Mouse (Mus musculus) G1E (cell line): ENCODE data around the gene Ptpa. TPM values are rescaled to one million over a fixed set of nuclear protein-coding genes. Genes with fewer than 3 reads are reported as not detected.
A peak's percentile ranks its signal among the peaks of the same experiment; 100 is the strongest.

ENCODE experiments used
- ATAC-seq: 2 replicates; pipeline ENCODE4 v1.8.0; 2016; ENCODE audit warnings: mild to moderate bottlenecking; ENCODE audit not compliant: insufficient number of reproducible peaks, poor library complexity, low FRiP score, severe bottlenecking; ENCODE audit errors: extremely low read depth
- DNase-seq: peaks from one replicate; pipeline ENCODE4 v3.0.0; 2012; ENCODE audit warnings: low spot score
- H3K27me3 ChIP-seq: 2 replicates; pipeline ENCODE4 v1.6.1; 2012; ENCODE audit warnings: mild to moderate bottlenecking, low read length, inconsistent platforms; ENCODE audit not compliant: insufficient read depth
- H3K36me3 ChIP-seq: replicated peaks from 2 replicates; pipeline ENCODE3; 2012; ENCODE audit warnings: mild to moderate bottlenecking, inconsistent platforms
- H3K4me1 ChIP-seq: 2 replicates; pipeline ENCODE4 v1.6.1; 2012; ENCODE audit warnings: low read depth, low read length, inconsistent platforms, mixed read lengths; ENCODE audit not compliant: insufficient read depth
- H3K4me3 ChIP-seq: 2 replicates; pipeline ENCODE4 v1.5.1; 2012; ENCODE audit warnings: low read depth, mild to moderate bottlenecking, inconsistent platforms, low read length, moderate library complexity, mixed read lengths
- H3K9me3 ChIP-seq: replicated peaks from 2 replicates; pipeline ENCODE4 v1.6.1; 2012; ENCODE audit warnings: inconsistent platforms
- CTCF ChIP-seq: IDR thresholded peaks from 2 replicates; pipeline ENCODE4 v1.5.1; 2012; ENCODE audit warnings: low read depth, low read length, inconsistent platforms, mixed read lengths
- GATA1 ChIP-seq: IDR thresholded peaks from 2 replicates; pipeline ENCODE4 v1.6.1; 2012; ENCODE audit warnings: borderline replicate concordance, low read length, inconsistent platforms, mixed read lengths
- GATA2 ChIP-seq: IDR thresholded peaks from 2 replicates; pipeline ENCODE4 v1.6.1; 2012; ENCODE audit warnings: low read depth, low read length, inconsistent platforms, borderline replicate concordance
- POLR2AphosphoS5 ChIP-seq: IDR thresholded peaks from 2 replicates; pipeline ENCODE4 v1.6.1; 2012; ENCODE audit warnings: low read depth, low read length, inconsistent platforms; ENCODE audit not compliant: insufficient replicate concordance
- TAL1 ChIP-seq: conservative IDR thresholded peaks from 2 replicates; pipeline ENCODE4 v1.6.1; 2012; ENCODE audit warnings: low read depth, low read length, inconsistent platforms, mixed read lengths
- polyA plus RNA-seq: library from polyadenylated mRNA; stranded (reverse); fragments of >175 nt; gene quantifications from 2 replicates; pipeline ENCODE4 v1.2.3, GENCODE M21; 2012
- total RNA-seq, 2 experiments: library from RNA; stranded (forward) in 1 of 2; stranded (reverse) in 1 of 2; fragments of 200-1000 nt in 1 of 2; fragments of >200 nt in 1 of 2; fragmentation: Nextera tagmentation in 1 of 2; gene quantifications; 2 replicates each; pipeline ENCODE4 v1.2.3; 2014 to 2017

The Ptpa gene
- total and polyA plus RNA-seq, 3 experiments, result 81.5 to 583 (median 106) TPM

DNA sequence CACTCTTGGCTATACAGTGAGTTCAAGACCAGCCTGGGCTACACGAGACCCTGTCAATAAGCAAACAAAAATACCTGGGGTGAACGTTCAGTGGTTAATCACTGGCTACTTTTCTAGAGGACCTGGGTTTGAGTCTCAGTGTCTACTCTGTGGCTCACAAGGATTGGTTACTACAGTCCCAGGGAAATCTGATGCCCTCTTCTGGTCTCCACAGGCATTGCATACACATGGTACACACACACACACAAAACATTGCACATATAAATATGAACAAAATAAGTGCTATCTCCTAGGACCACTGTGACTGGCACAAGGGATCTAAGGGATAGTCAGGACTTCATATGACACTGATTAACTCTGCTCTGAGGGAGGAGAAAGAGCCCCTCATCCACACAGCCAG, 26.8 kb upstream of the Ptpa start:
- TF ChIP-seq GATA1 (no peak), CTCF (0 out of 2 replicates have a peak, but pooled peaks have one; percentile 3), POLR2AphosphoS5 (no peak), TAL1 (no peak), GATA2 (no peak)
- ATAC-seq (no peak), DNase-seq (no peak)
- Histone ChIP-seq H3K27me3 (no peaks in the 10 kb centered on the region), H3K4me1 (peaks cover 42% of the 10 kb centered on the region), H3K4me3 (no peak overlapping the region), H3K9me3 (no peaks in the 10 kb centered on the region), H3K36me3 (peaks cover 39% of the 10 kb centered on the region)

DNA sequence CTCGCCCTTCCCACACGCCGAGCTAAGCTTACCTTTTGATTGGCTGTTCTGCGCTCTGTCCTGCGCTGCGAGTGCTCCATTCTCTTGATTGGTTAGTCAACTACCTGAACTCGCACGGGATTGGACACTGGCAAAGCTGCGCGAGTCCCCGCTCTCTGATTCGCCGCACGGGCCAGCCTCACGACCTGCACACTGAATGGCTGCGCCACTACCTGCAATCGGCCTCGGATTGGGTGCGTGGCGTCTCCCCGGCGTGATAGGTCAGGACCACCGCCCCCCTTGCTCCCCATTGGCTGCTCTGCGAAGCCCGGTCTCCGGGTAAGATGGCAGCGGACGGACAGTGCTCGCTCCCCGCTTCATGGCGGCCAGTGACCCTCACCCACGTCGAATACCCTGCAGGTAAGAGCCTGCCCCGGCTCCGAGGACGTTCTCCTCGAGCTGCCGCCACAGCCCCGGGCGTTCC, 23.7 kb upstream of the Ptpa start, which contains the start of gene Dolpp1:
Gene Dolpp1 (plus strand): TSS at position 141 of the 463 bp plus-strand sequence.
- H3K36me3 ChIP-seq, result peaks cover 41% of the 10 kb centered on the region
- TF ChIP-seq GATA1 (no peak), CTCF (no peak), POLR2AphosphoS5 (no peak), TAL1 (no peak), GATA2 (no peak)

GRCm38 (mm10) chr2:30392577-30393369, 23.1 kb upstream of the Ptpa start:
- Histone ChIP-seq H3K4me3 (peak overlapping the region; percentile 88), H3K9me3 (no peaks in the 10 kb centered on the region), H3K36me3 (peaks cover 47% of the 10 kb centered on the region), H3K4me1 (peaks cover 70% of the 10 kb centered on the region), H3K27me3 (no peaks in the 10 kb centered on the region)
- TF ChIP-seq GATA1 (no peak), POLR2AphosphoS5 (no peak), CTCF (no peak), TAL1 (no peak), GATA2 (no peak)
- DNase-seq (peak; percentile 81), ATAC-seq (no peak)

More for the DNA sequence above, 23.7 kb upstream of the Ptpa start, which contains the start of gene Dolpp1:
- peak; percentile 96 for ATAC-seq
- Histone ChIP-seq H3K9me3 (no peaks in the 10 kb centered on the region), H3K27me3 (no peaks in the 10 kb centered on the region), H3K4me3 (peak within 1 kb of the TSS; percentile 88), H3K4me1 (peaks cover 65% of the 10 kb centered on the region)
- DNase-seq, result peak; percentile 100

DNA sequence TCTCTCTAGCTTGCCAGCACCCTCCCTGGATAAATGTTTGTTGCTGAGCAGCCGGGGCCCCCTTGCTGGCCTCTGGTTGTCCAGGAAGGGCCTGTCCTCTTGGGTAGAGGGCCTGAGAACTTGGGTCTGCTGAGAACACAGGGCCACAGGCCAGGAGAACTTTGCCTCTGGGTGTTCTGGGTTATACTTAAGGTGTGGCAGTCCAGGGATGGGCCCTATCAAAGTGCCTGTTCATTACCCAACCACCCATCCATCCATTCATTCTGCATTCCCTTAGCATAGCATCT, 22.5 kb upstream of the Ptpa start:
- DNase-seq (no peak), ATAC-seq (no peak)
- TF ChIP-seq POLR2AphosphoS5 (no peak), GATA1 (no peak), CTCF (no peak), TAL1 (no peak), GATA2 (no peak)
- Histone ChIP-seq H3K36me3 (peaks cover 52% of the 10 kb centered on the region), H3K4me3 (peak overlapping the region; percentile 88), H3K4me1 (peaks cover 74% of the 10 kb centered on the region), H3K27me3 (no peaks in the 10 kb centered on the region), H3K9me3 (no peaks in the 10 kb centered on the region)

DNA sequence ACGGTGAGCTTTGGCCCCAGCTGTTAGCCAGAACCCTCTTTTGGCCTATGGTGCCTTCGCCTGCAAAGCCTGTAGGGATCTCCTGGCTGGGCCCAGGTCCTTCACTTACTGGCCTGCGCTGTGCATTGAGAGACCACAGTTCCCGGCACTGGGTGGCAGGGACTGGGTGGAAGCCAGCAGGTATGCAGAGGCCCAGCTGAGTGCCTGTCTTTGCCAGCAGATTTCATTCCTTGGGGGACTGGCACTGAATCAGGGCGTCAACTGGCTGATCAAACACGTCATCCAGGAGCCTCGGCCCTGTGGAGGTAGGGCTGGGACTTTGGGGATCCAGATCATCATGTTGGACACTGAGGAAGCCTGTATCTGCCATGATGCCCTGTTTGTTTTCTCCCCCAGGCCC, 20.1 kb upstream of the Ptpa start:
- DNase-seq (no peak), ATAC-seq (no peak)
- Histone ChIP-seq H3K4me3 (peak overlapping the region; percentile 55; the same call in 1 of the 2 replicates), H3K27me3 (no peaks in the 10 kb centered on the region), H3K36me3 (peaks cover 77% of the 10 kb centered on the region), H3K9me3 (no peaks in the 10 kb centered on the region), H3K4me1 (peaks cover 84% of the 10 kb centered on the region)
- TF ChIP-seq GATA2 (no peak), CTCF (no peak), TAL1 (no peak), GATA1 (no peak), POLR2AphosphoS5 (no peak)

DNA sequence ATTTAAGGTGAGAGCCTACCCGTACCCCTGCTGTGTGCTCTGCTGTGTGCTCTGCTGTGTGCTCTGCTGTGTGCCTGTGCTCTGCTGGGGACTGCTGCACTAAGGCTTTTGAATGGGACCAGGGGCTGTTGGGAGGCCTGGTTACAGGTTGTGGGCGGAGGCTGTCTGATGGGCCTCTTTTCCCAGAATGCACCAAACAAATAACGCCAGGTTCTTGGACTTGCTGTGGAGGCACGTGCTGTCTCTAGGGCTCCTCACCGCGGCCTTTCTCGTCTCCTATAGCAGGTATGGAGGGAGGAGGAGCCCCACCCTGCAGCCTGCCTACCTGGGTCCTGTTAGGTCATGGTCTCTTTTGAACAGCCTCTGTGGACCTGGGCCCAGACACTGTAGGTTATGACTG, 19.6 kb upstream of the Ptpa start:
- H3K27me3 ChIP-seq, result no peaks in the 10 kb centered on the region
- H3K4me1 ChIP-seq, result peaks cover 80% of the 10 kb centered on the region
- peaks cover 82% of the 10 kb centered on the region for H3K36me3 ChIP-seq
- DNase-seq (peak; percentile 66), ATAC-seq (no peak)
- H3K9me3 ChIP-seq, result no peaks in the 10 kb centered on the region
- no peak for TF ChIP-seq GATA1
- no peak for TF ChIP-seq POLR2AphosphoS5
- no peak for TF ChIP-seq CTCF
- no peak for TF ChIP-seq TAL1
- TF ChIP-seq GATA2, result no peak
- peak overlapping the region; percentile 55; the same call in 1 of the 2 replicates for H3K4me3 ChIP-seq
